In genomic region chr13:17536341-17536740, GRCm38 (mm10) we compare ENCODE assay signal across 24 mouse cellular contexts.
"Had no signal": no experiment of that assay in that cellular context is flagged by ENCODE, and none has a peak within 500 bp of the region (broad histone marks: within the 10 kb centered on the region; RNA-seq: fewer than 3 reads in every experiment).

No protein-coding gene starts in this region.

- H3K4me3 ChIP-seq: liver, embryonic 15.5 days; lung, embryonic 15.5 days; megakaryocyte, embryonic 14.5 days; myocyte; neural tube, embryonic 13.5 days; neural tube, embryonic 15.5 days; stomach, embryonic 15.5 days had no signal

- H3K36me3 ChIP-seq: liver, embryonic 15.5 days; lung, embryonic 15.5 days; neural tube, embryonic 13.5 days; neural tube, embryonic 15.5 days; stomach, embryonic 15.5 days had no signal

- H3K4me2 ChIP-seq: liver, embryonic 15.5 days; lung, embryonic 15.5 days; midbrain, embryonic 11.5 days; neural tube, embryonic 13.5 days; neural tube, embryonic 15.5 days; stomach, embryonic 15.5 days had no signal

- H3K27me3 ChIP-seq: liver, embryonic 15.5 days; lung, embryonic 15.5 days; megakaryocyte, embryonic 14.5 days; neural tube, embryonic 13.5 days; neural tube, embryonic 15.5 days; stomach, embryonic 15.5 days had no signal

- H3K27ac ChIP-seq: liver, embryonic 15.5 days; lung, embryonic 15.5 days; macrophage; neural tube, embryonic 13.5 days; neural tube, embryonic 15.5 days; stomach, embryonic 15.5 days; stomach, postnatal 0 days had no signal

- DNase-seq: liver, postnatal 0 days; lung, adult 2 months; lung, postnatal 14 days; lung, postnatal 36 days; midbrain, embryonic 14.5 days; retina, postnatal 1 day; right cerebral cortex, adult 18-20 months; right cerebral cortex, postnatal 25 days; right cerebral cortex, postnatal 4 days; spleen, adult 18-20 months; thymus, adult 2 months; thymus, postnatal 25 days had no signal

- H3K9ac ChIP-seq: liver, embryonic 15.5 days; liver, postnatal 0 days; lung, embryonic 15.5 days; neural tube, embryonic 13.5 days; neural tube, embryonic 15.5 days; stomach, embryonic 15.5 days had no signal

- H3K9me3 ChIP-seq: liver, embryonic 15.5 days; lung, embryonic 15.5 days; neural tube, embryonic 13.5 days; neural tube, embryonic 15.5 days; stomach, embryonic 15.5 days had no signal

- ATAC-seq: liver, postnatal 0 days; lung, postnatal 0 days; midbrain, embryonic 16.5 days had no signal

- H3K4me1 ChIP-seq: liver, embryonic 15.5 days; lung, embryonic 15.5 days; neural tube, embryonic 13.5 days; neural tube, embryonic 15.5 days; stomach, embryonic 15.5 days had no signal
